Mouse (Mus musculus) heart, postnatal 0 days (tissue): Measurements from ENCODE around the gene Gm19345.

Experiments
- CTCF ChIP-seq: IDR thresholded peaks from 2 replicates; pipeline ENCODE4 v1.5.1; 2016; ENCODE audit warnings: antibody characterized with exemption, control low read depth, low read depth
- EP300 ChIP-seq: IDR thresholded peaks from 2 replicates; pipeline ENCODE4 v1.6.1; 2016; ENCODE audit warnings: antibody characterized with exemption, low read depth

GRCm38 (mm10) chr7:19865246-19866036 is 13.6 kb downstream of the Gm19345 start:
- no peak for TF ChIP-seq CTCF
- TF ChIP-seq EP300 = no peak
